Mouse (Mus musculus) limb, embryonic 11.5 days (tissue): ENCODE results near the gene Galr2. TPM values are rescaled to one million over a fixed set of nuclear protein-coding genes. Genes with fewer than 3 reads are reported as not detected.

Experiments
- ATAC-seq: fragments of 200-750 bp; cut with Nextera tagmentation; 2 replicates; pipeline ENCODE4 v1.8.0; 2017; ENCODE audit warnings: low read depth; ENCODE audit not compliant: insufficient number of reproducible peaks, low FRiP score, low TSS enrichment
- DNase-seq: peaks from one replicate; pipeline ENCODE4 v3.0.0-alpha.2; 2015; ENCODE audit warnings: low spot score
- H3K27ac ChIP-seq: fragments of 300-500 bp; sonication (generic); replicated peaks from 2 replicates; pipeline ENCODE4 v1.5.1; 2014; ENCODE audit warnings: low read depth, mild to moderate bottlenecking, low read length
- H3K27me3 ChIP-seq: fragments of 300-500 bp; sonication (generic); 2 replicates; pipeline ENCODE4 v1.6.1; 2014; ENCODE audit warnings: mild to moderate bottlenecking, low read length, mixed read lengths; ENCODE audit not compliant: control insufficient read depth, insufficient read depth
- H3K36me3 ChIP-seq: fragments of 300-500 bp; sonication (generic); 2 replicates; pipeline ENCODE4 v1.6.1; 2014; ENCODE audit warnings: mild to moderate bottlenecking, low read length, moderate library complexity, mixed read lengths; ENCODE audit not compliant: control insufficient read depth, insufficient read depth
- H3K4me1 ChIP-seq: fragments of 300-500 bp; sonication (generic); 2 replicates; pipeline ENCODE4 v1.6.1; 2014; ENCODE audit warnings: low read length, mixed read lengths; ENCODE audit not compliant: control insufficient read depth, insufficient read depth
- H3K4me2 ChIP-seq: fragments of 300-500 bp; sonication (generic); 2 replicates; pipeline ENCODE4 v1.6.1; 2014; ENCODE audit warnings: low read depth, mild to moderate bottlenecking, moderate library complexity; ENCODE audit not compliant: severe bottlenecking
- H3K4me3 ChIP-seq: fragments of 300-500 bp; sonication (generic); 2 replicates; pipeline ENCODE4 v1.5.1; 2014; ENCODE audit warnings: low read depth, low read length
- H3K9ac ChIP-seq: fragments of 300-500 bp; sonication (generic); 2 replicates; pipeline ENCODE4 v1.6.1; 2014; ENCODE audit warnings: mild to moderate bottlenecking, low read length
- H3K9me3 ChIP-seq: fragments of 300-500 bp; sonication (generic); 2 replicates; pipeline ENCODE4 v1.6.1; 2016; ENCODE audit warnings: low read length; ENCODE audit not compliant: control insufficient read depth
- WGBS: fragments of 180-500 bp; shearing (Covaris S2); extraction: QIAGEN DNeasy Blood & Tissue Kit; methylation state at CpG from one replicate; pipeline ENCODE4 v1.1.7; 2014; 5-methylcytosine and 5-hydroxymethylcytosine counted together
- polyA plus RNA-seq: library from polyadenylated mRNA; unstranded; fragments of >200 nt; fragmentation: Nextera tagmentation; extraction: Ambion mirVana; gene quantifications from 2 replicates; pipeline ENCODE4 v1.2.1, GENCODE M21; 2014

Gene Galr2
- polyA plus RNA-seq, 1 experiment from 2014 or later = 0.12 TPM

GRCm38 (mm10) chr11:116247502-116248222 lies 33.1 kb upstream of the Galr2 start:
- ATAC-seq (no peak), DNase-seq (no peak)
- Histone ChIP-seq H3K36me3 (peaks cover 49% of the 10 kb centered on the region), H3K4me2 (no peak overlapping the region), H3K4me3 (no peak overlapping the region), H3K27me3 (no peaks in the 10 kb centered on the region), H3K27ac (no peak overlapping the region), H3K4me1 (peaks cover 4% of the 10 kb centered on the region; the same call in 1 of the 2 replicates), H3K9me3 (no peaks in the 10 kb centered on the region), H3K9ac (no peak overlapping the region)
- WGBS = 77% methylated on average over 14 of the region's 14 CpGs

GRCm38 (mm10) chr11:116250898-116251297 lies 29.8 kb upstream of the Galr2 start:
- DNase-seq = no peak
- Histone ChIP-seq H3K9ac (no peak overlapping the region), H3K4me1 (no peaks in the 10 kb centered on the region), H3K27ac (no peak overlapping the region), H3K27me3 (no peaks in the 10 kb centered on the region), H3K4me3 (no peak overlapping the region), H3K4me2 (no peak overlapping the region), H3K9me3 (no peaks in the 10 kb centered on the region), H3K36me3 (peaks cover 44% of the 10 kb centered on the region)
- no peak for ATAC-seq
- WGBS = 79% methylated on average over 8 of the region's 8 CpGs

- ATAC-seq = no peak
- no peak overlapping the region for H3K27ac ChIP-seq
- peaks cover 37% of the 10 kb centered on the region for H3K36me3 ChIP-seq
These were observed 27.6 kb upstream of the Galr2 start for GRCm38 (mm10) chr11:116253076-116253600.

GRCm38 (mm10) chr11:116254627-116255026 lies 26.1 kb upstream of the Galr2 start:
- no peak for DNase-seq

More at GRCm38 (mm10) chr11:116253076-116253600, 27.6 kb upstream of the Galr2 start:
- 83% methylated on average over 3 of the region's 3 CpGs for WGBS
- no peaks in the 10 kb centered on the region for H3K9me3 ChIP-seq
- no peak overlapping the region for H3K9ac ChIP-seq
- no peak overlapping the region for H3K4me2 ChIP-seq
- no peak overlapping the region for H3K4me3 ChIP-seq
- no peak for DNase-seq
- no peaks in the 10 kb centered on the region for H3K4me1 ChIP-seq
- no peaks in the 10 kb centered on the region for H3K27me3 ChIP-seq

GRCm38 (mm10) chr11:116255090-116255981 lies 25.4 kb upstream of the Galr2 start:
- Histone ChIP-seq H3K4me2 (no peak overlapping the region), H3K27ac (no peak overlapping the region), H3K27me3 (no peaks in the 10 kb centered on the region), H3K4me3 (no peak overlapping the region), H3K9me3 (no peaks in the 10 kb centered on the region), H3K4me1 (no peaks in the 10 kb centered on the region), H3K36me3 (peaks cover 42% of the 10 kb centered on the region), H3K9ac (no peak overlapping the region)
- ATAC-seq (no peak), DNase-seq (no peak)
- 86% methylated on average over 22 of the region's 22 CpGs for WGBS

More at GRCm38 (mm10) chr11:116254627-116255026, 26.1 kb upstream of the Galr2 start:
- Histone ChIP-seq H3K4me1 (no peaks in the 10 kb centered on the region), H3K27ac (no peak overlapping the region), H3K4me2 (no peak overlapping the region), H3K9me3 (no peaks in the 10 kb centered on the region), H3K9ac (no peak overlapping the region), H3K36me3 (peaks cover 42% of the 10 kb centered on the region), H3K4me3 (no peak overlapping the region), H3K27me3 (no peaks in the 10 kb centered on the region)
- ATAC-seq = no peak
- 85% methylated on average over 9 of the region's 9 CpGs for WGBS

GRCm38 (mm10) chr11:116255982-116256675 lies 24.6 kb upstream of the Galr2 start:
- DNase-seq = no peak
- no peaks in the 10 kb centered on the region for H3K9me3 ChIP-seq
- no peaks in the 10 kb centered on the region for H3K27me3 ChIP-seq
- no peak overlapping the region for H3K27ac ChIP-seq
- 90% methylated on average over 9 of the region's 9 CpGs for WGBS
- no peak overlapping the region for H3K9ac ChIP-seq
- ATAC-seq = no peak
- peaks cover 40% of the 10 kb centered on the region for H3K36me3 ChIP-seq
- H3K4me1 ChIP-seq = no peaks in the 10 kb centered on the region
- no peak overlapping the region for H3K4me2 ChIP-seq
- H3K4me3 ChIP-seq = no peak overlapping the region

- Histone ChIP-seq H3K4me1 (no peaks in the 10 kb centered on the region), H3K27ac (no peak overlapping the region), H3K27me3 (no peaks in the 10 kb centered on the region), H3K9me3 (no peaks in the 10 kb centered on the region), H3K36me3 (peaks cover 46% of the 10 kb centered on the region), H3K9ac (no peak overlapping the region), H3K4me3 (no peak overlapping the region), H3K4me2 (no peak overlapping the region)
- no peak for ATAC-seq
- no peak for DNase-seq
- WGBS = 89% methylated on average over 8 of the region's 8 CpGs
These were observed 21.3 kb upstream of the Galr2 start for GRCm38 (mm10) chr11:116259461-116259860.

- 84% methylated on average over 7 of the region's 7 CpGs for WGBS
- Histone ChIP-seq H3K27ac (no peak overlapping the region), H3K36me3 (peaks cover 46% of the 10 kb centered on the region)
These were observed 20.5 kb upstream of the Galr2 start for GRCm38 (mm10) chr11:116260259-116260658.

More at GRCm38 (mm10) chr11:116260259-116260658, 20.5 kb upstream of the Galr2 start:
- ATAC-seq (no peak), DNase-seq (no peak)
- Histone ChIP-seq H3K4me2 (no peak overlapping the region), H3K4me3 (no peak overlapping the region), H3K4me1 (no peaks in the 10 kb centered on the region), H3K9me3 (no peaks in the 10 kb centered on the region), H3K27me3 (no peaks in the 10 kb centered on the region), H3K9ac (no peak overlapping the region)
